In genomic region chrX:10000718-10001117, GRCm38 (mm10) we compare ENCODE assay signal across 34 mouse cellular contexts.
"Had no signal": no experiment of that assay in that cellular context is flagged by ENCODE, and none has a peak within 500 bp of the region (broad histone marks: within the 10 kb centered on the region; RNA-seq: fewer than 3 reads in every experiment).

No protein-coding gene starts in this region.

- H3K4me1 ChIP-seq: heart, embryonic 10.5 days; heart, embryonic 12.5 days; heart, embryonic 13.5 days; heart, embryonic 15.5 days; hindbrain, embryonic 10.5 days; hindbrain, embryonic 12.5 days; hindbrain, embryonic 13.5 days; hindbrain, embryonic 15.5 days; intestine, embryonic 15.5 days; kidney, embryonic 15.5 days had no signal

- H3K4me2 ChIP-seq: heart, embryonic 11.5 days; heart, embryonic 12.5 days; heart, embryonic 13.5 days; heart, embryonic 15.5 days; hindbrain, embryonic 12.5 days; hindbrain, embryonic 13.5 days; hindbrain, embryonic 14.5 days; hindbrain, embryonic 15.5 days; intestine, embryonic 15.5 days; kidney, embryonic 15.5 days had no signal

- ATAC-seq: hindbrain, embryonic 16.5 days; hindbrain, postnatal 0 days; inflammation-experienced regulatory T-cells, adult 6 months; intestine, embryonic 15.5 days; intestine, embryonic 16.5 days; intestine, postnatal 0 days had no signal

- H3K4me3 ChIP-seq: heart, embryonic 10.5 days; heart, embryonic 12.5 days; heart, embryonic 13.5 days; heart, embryonic 15.5 days; hindbrain, embryonic 10.5 days; hindbrain, embryonic 12.5 days; hindbrain, embryonic 13.5 days; hindbrain, embryonic 15.5 days; intestine, embryonic 15.5 days; kidney, embryonic 15.5 days; layer of hippocampus, adult 2 months had no signal

- H3K27me3 ChIP-seq: heart, embryonic 12.5 days; heart, embryonic 13.5 days; heart, embryonic 15.5 days; hindbrain, embryonic 12.5 days; hindbrain, embryonic 13.5 days; hindbrain, embryonic 15.5 days; intestine, embryonic 15.5 days; kidney, embryonic 15.5 days had no signal

- H3K27ac ChIP-seq: heart, embryonic 10.5 days; heart, embryonic 13.5 days; heart, embryonic 15.5 days; hindbrain, embryonic 10.5 days; hindbrain, embryonic 12.5 days; hindbrain, embryonic 13.5 days; hindbrain, embryonic 14.5 days; hindbrain, embryonic 15.5 days; hindbrain, postnatal 0 days; intestine, embryonic 15.5 days; kidney, embryonic 15.5 days; kidney, postnatal 0 days; layer of hippocampus, adult 2 months had no signal

- DNase-seq: heart, postnatal 10 days; heart, postnatal 14 days; heart, postnatal 4 days; kidney, adult 11 months; kidney, adult 18-20 months; kidney, adult 2 months; kidney, adult 8-10 months; kidney, adult 9 months; kidney, postnatal 10 days; kidney, postnatal 14 days; kidney, postnatal 25 days; kidney, postnatal 36 days; kidney, postnatal 4 days; layer of hippocampus, adult 9-11 months; layer of hippocampus, postnatal 36 days had no signal

- H3K9me3 ChIP-seq: heart, embryonic 10.5 days; heart, embryonic 12.5 days; heart, embryonic 13.5 days; heart, embryonic 15.5 days; hindbrain, embryonic 10.5 days; hindbrain, embryonic 12.5 days; hindbrain, embryonic 13.5 days; hindbrain, embryonic 15.5 days; intestine, embryonic 15.5 days; kidney, embryonic 15.5 days had no signal

- H3K9ac ChIP-seq: heart, embryonic 12.5 days; heart, embryonic 13.5 days; heart, embryonic 15.5 days; hindbrain, embryonic 12.5 days; hindbrain, embryonic 13.5 days; hindbrain, embryonic 14.5 days; hindbrain, embryonic 15.5 days; intestine, embryonic 15.5 days; kidney, embryonic 15.5 days had no signal

- H3K36me3 ChIP-seq: heart, embryonic 10.5 days; heart, embryonic 12.5 days; heart, embryonic 13.5 days; heart, embryonic 15.5 days; hindbrain, embryonic 10.5 days; hindbrain, embryonic 12.5 days; hindbrain, embryonic 13.5 days; hindbrain, embryonic 15.5 days; intestine, embryonic 15.5 days; kidney, embryonic 15.5 days had no signal
